Mouse (Mus musculus): ENCODE data around the gene Rfx5.
"Not testable (repeated sequence)": the region's sequence is repeated elsewhere in the genome, so short reads cannot be mapped to it uniquely, and the experiment has no call there.

Rfx5 gene

DNA sequence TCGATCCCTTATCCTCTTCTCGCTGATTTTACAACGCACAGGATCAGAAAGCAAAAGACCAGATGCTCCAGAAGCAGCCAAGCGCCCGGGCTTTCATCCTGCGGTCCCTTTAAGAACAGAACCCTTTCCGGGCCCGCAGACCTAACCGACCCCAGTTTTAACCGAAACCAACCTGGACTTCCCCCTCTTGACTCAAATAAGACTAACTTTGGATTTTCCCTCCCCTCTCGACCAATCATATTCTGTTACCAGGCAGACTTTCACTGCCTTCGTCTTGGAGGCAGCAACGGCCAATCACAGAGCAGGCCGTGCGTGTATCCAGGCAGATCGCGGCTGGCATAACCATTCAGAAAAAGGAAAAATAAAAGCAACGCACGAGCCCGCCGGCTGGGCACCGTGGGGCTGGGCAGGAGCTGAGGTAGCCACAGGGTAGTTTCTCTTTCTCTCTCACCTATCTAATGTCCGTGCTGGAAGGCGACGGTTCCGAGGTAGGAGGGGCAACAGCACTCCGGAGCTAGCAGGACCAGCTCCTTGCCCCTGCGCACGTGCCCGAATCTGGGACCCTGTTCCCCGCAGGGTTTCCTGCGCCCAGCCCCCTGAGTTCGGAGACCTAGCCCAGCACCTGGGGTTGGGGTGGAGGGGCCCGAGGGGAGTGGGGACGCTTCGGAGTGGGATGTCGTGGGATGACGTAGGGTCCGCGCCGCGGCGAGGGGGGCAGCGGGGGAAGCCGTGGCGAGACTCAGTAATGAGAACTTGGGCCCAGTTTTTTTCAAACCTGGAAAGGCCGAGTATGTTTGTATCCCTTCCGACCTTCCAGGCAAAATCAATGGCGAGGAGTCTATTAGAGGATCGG is at the start of gene Rfx5:
Gene Rfx5 (plus strand): TSS at position 312 of the 853 bp plus-strand sequence.
- DNase-seq (ENCODE audit: low read depth, low spot score), result peak; percentile 96

DNA sequence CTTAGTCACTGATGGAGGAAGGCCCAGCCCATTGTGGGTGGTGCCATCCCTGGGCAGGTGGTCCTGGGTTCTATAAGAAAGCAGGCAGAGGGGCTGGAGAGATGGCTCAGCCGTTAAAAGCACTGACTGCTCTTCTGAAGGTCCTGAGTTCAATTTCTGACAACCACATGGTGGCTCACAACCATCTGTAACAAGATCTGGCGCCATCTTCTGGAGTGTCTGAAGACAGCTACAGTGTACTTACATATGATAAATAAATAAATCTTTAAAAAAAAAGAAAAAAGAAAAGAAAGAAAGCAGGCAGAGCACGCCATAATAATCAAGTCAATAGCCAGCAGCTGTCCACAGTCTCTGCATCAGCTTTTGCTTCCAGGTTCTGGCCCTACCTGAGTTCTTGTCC is 49.1 kb upstream of the Rfx5 start:
- not testable (repeated sequence) for DNase-seq (ENCODE audit: low read depth, low spot score)

DNA sequence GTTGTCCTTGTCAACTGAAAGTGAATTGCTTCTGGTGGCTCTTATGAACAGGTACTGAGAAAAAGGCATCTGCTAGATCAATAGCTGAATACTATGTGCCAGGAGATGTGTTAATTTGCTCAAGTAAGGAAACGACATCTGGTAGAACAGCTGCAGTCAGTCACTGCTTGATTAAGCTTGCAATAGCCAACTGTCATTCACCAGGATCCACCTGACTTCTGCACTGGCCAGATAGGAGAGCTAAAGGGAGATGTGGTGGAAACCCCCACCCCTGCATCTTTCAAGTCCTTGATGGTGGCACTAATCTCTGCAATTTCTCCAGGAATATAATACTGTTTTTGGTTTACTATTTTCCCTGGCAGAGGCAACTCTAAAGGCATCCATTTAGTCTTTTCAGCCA is 47.4 kb upstream of the Rfx5 start:
- no peak for DNase-seq (ENCODE audit: low read depth, low spot score)

DNA sequence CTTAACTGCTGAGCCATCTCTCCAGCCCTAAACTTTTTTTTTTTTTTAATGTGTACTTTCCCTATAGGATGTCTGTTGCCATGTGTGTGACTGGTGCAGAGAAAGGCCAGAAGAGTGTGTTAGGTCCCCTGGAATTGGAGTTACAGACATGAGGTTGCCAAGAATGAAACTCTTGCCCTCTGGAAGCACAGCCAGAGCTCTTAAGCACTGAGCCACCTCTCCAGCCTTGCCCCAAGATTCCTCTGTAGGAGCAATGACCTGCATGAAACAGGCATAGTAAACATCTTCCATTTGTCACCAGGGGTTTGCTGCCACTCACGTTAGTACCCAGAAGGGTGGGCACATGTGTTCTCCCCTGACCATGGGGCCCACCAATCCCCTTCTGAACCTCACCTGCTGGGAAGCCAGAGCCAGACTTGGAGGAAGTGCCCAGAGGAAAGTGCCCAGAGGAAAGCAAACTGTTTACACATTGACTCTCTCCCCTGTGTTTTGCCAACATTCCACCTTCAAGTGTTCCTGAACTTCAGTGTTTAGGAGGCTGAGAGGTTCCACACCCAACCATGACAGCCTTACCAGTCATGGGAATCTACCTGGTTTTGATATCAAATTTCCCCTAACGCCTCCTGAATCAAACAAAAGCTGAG is 42.7 kb upstream of the Rfx5 start:
- DNase-seq (ENCODE audit: low read depth, low spot score), result no peak

DNA sequence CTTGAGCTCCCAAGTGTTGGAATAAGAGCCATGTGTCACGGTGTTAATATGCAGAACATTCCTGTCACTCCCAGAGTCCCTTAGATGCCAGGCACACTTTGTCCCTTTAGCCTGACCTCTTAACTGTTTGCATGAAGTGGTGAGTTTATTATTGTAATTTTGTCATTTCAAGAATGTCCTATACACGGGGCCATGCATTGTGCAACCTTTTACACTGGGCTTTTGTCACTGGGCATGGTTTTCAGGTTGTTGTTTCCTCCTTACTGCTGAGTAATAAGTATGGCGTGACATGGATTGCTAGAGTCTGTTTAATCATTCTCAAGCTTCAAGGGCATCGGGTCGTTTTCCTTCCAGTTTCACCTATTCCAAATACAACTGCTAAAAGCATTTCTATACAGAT is 40.1 kb upstream of the Rfx5 start:
- no peak for DNase-seq (ENCODE audit: low read depth, low spot score)

DNA sequence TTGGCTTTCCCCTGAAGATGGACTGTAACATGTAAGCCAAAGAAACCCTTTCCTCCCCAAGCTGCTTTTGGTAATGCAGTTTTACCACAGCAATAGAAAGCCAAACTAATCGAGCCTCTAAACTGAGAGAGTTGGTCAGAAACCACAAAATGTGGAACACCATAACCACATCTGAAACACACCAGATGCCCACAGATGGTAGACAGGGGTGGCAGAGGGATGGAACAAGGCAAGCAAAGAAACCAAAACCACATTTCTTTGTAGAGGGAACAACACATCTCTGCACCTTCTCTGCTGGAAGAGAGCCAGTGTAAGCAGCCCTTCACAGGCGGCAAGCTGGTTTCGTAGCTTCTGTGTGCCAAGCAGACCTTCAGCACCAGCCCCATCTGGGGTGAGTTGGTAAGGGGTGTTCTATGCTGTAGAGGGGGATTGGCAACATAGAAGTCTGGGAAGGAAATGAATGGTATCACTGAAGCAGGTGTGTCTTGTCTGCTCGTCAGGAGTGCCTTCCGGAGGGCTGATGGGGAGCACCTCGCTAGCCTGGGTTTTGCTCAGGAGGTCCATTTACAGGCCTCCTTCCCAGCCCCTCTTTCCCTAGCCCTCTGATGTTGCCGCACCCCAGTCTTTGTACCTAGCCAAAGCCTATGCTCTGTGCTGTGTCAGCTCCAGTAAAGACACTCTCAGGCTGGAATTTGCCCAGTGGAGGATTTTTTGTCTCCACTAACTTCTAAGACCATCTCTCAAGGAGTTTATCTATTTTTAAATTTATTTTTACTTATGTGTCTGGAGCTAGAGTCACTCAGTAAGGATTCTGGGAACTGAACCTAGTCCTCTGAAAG is 37.8 kb upstream of the Rfx5 start:
- DNase-seq (ENCODE audit: low read depth, low spot score), result no peak

DNA sequence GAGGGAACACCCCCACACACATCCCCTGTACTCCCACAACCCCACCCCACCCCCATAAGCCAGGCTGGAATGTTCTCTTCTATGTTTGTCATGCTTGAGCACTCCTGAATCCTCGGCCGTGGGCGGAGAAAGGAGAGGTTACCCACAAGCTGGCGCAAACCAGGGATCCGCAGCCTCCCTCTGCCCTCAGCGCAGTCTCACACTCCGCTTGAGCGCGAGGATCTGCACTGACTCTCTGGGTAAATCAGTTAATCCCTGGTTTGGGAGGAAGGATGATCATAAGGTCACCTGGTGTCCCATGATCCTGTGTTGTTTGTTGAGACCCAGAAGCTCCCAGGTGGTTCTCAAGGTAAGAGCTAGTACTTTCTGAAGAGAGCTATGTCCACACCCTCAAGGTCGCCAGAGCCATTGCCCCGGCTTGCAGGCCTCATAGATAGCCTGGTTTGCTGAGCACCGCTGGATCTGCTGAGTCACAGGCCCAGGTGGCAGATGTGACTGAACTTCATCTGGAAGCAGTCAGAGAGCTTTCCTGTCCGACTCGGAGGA is 36.0 kb upstream of the Rfx5 start:
- DNase-seq (ENCODE audit: low read depth, low spot score), result no peak

DNA sequence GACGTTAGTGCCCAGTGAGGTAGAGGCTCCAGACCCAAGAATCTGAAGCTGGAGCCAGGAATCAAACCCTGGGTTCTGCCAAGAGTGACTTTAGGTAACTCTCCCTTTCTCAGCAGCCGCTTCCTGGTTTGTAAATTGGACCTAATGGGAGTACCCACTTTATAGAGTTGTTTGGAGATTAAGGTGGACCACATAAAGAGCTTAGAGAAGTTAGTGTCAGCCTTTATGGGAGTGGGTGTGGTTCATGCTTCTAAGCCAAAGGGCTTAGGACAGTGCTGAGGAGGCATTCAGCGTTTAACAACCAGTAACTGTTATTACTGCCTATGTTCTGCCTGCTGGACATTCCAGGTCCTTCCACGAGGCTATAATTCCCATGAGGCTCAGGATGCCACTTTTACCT is 35.0 kb upstream of the Rfx5 start:
- DNase-seq (ENCODE audit: low read depth, low spot score), result no peak

DNA sequence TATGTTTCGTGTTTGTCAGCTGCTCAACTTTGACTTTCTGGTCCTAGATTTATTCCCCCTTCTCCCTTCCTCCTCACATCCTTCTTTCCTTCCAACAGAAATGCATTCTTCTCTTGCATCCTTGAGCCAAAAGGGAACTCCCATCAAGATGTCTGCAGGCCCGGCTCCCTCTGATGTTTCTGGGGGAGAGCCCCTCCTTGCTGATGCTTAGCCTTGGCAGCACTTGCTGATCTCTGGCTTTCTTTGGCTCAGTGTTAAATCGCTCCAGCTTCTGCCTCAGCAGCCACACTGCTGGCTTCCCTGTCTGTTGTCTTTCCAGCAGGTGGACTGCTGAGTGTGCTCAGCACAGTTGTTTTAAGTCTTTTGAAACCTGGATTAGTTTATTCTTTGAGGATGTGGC is 32.8 kb upstream of the Rfx5 start:
- DNase-seq (ENCODE audit: low read depth, low spot score), result no peak

DNA sequence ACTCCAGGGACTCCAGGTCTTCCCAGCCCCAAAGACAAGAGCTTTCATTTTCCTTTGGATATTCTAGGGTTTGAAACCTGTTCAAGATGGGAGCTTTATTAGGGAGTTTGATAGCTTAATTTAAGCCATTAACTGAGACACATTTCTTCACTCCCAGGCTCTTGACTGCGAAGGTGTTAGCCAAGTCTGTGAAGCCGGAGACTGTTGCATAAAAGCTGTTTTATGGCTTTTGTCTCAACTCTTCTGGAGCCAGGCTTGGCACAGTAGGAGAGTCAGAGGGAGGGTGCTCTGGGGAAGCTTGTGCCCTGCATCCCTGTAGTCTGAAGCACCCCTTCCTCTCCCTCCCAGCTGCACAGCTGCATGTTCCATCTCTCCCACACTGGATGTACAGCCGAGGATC is 31.5 kb upstream of the Rfx5 start:
- DNase-seq (ENCODE audit: low read depth, low spot score), result no peak

DNA sequence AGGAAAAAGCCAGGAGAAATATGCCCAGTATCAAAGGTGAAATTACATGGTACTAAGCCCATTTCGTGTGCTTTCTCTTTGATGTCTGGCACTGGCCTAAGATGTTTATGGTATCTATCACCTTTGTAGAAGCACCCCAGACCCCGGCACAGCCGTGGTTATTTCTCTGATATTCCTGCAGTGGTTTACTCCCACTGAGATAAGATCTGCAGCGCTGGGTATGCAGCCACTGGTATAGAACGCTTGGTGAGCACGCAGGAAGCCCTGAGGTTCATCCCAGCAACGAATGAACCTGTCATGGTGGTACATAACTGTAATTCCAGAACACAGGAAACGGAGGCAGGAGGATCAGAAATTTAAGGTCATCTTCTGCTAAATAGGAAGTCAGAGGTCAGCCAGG is 29.2 kb upstream of the Rfx5 start:
- no peak for DNase-seq (ENCODE audit: low read depth, low spot score)

DNA sequence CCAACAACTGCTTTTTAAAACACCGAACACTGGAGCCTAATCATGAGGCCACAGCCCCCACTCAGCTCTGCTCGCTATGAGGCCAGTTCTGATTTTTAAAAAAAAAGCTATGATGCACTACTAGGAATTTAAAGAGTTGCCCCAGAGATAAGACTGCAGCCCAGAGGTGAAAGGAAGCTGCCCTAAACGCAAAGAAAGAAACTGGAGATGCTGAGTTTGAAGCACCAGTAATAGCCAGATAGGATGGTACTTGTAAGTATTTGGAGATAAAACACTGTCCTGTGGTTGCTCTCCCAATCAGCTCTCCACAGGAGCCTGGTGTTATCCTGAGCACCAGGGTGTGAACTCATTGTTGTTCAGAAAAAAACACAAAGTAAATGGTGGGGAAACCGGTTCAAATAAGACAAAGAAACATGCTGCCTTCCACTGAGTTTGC is 27.6 kb upstream of the Rfx5 start:
- not testable (repeated sequence) for DNase-seq (ENCODE audit: low read depth, low spot score)

DNA sequence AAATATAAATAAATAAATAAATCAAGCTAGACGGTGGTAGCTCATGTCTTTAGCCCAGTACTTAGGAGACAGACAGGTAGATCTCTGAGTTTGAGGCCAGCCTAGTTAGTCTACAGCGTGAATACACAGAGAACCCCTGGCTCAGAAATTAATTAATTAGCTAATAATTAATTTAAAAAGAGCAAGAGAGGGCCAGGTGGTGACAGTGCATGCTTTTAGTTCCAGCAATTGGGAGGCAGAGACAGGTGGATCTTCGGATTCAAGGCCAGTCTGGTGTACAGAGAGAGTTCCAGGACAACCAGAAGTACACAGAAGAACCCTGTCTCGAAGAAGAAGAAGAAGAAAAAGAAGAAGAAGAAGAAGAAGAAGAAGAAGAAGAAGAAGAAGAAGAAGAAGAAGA is 24.9 kb upstream of the Rfx5 start:
- DNase-seq (ENCODE audit: low read depth, low spot score), result not testable (repeated sequence)

DNA sequence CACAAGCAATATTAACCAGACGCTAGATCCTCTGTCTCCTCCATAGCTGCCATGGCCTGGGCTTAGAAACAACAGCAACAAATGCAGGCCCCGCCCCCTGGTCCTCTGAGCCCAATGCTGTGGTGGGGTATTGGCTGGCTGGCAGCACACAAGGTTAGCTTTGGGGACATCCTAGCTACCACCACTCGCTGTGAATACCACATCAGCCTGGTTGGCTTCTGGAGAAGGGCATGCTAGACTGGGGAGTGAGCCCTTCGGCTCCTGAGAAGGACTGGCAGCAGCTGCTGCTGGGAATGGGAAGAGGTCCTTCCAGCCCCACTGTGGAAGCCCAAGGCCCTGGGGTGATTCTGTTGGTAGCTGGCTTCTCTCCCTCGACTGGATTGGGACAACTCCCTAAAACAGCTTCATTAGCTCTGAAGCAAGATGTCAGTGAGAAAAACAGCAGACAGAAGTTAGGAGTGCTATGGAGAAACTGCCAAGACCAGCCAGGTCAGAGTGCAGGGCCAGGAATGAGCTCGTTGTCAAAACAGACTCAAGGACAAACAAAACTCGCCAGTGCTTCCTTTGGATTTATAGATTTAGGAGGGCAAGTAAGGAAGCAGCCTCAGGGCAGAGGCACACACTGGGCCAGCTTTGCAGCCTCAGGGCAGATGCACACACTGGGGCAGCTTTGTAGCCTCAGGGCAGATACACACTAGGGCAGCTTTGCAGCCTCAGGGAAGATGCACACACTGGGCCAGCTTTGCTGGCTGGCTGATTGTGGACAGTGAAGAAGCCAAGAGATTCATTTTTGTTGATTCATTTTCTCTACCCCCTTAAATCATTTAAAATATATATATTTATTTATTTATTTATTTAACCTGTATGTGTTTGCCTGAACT is 23.2 kb upstream of the Rfx5 start:
- DNase-seq (ENCODE audit: low read depth, low spot score), result not testable (repeated sequence)

DNA sequence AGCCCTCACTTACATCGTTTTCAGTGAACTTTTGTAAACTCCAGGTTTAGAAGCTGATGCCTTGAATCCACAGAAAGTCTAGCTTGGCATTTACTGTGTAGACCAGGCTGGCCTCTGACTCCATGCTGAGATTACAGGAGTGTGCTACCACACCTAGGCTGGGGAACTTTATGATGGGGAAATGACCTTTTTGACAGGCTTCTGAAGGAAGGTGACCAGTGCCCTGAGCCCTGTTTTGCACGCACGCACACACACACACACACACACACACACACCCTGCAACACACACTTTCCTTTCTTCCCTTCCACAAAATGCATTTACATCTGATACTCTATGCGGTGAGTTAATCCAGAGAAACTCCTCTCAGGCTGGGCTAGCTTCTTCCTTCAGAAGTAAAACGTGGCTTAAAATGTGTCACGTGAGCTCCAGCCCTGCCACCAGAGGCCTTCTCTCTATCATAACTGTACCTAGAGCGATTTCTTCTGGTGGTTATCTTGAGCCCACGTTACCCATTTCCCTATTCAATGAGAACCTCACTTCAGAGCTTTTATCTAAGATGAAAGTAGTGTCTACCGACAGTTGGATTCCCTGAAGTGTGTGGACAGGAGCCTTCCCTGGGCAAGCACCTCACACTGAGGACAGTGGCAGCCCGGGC is 22.3 kb upstream of the Rfx5 start:
- not testable (repeated sequence) for DNase-seq (ENCODE audit: low read depth, low spot score)

DNA sequence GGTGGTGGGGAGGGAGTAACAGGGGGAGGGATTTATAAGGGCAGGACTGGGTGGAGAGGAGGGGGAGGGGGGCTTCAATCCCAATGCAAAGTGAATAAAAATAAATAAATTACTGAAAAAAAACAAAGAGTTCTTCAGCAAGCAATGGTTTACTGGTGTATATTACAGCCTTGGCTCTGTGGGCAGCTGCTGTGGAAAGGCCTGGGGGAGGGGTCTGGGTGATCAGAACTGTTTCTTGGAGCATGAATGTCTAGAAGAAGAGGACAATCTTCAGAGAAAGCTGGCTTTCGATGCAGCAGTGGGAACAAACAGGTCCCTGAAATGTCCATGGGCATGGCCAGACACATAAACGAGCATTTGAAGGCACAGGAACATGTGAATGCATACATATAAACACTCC is 21.6 kb upstream of the Rfx5 start:
- DNase-seq (ENCODE audit: low read depth, low spot score), result not testable (repeated sequence)

DNA sequence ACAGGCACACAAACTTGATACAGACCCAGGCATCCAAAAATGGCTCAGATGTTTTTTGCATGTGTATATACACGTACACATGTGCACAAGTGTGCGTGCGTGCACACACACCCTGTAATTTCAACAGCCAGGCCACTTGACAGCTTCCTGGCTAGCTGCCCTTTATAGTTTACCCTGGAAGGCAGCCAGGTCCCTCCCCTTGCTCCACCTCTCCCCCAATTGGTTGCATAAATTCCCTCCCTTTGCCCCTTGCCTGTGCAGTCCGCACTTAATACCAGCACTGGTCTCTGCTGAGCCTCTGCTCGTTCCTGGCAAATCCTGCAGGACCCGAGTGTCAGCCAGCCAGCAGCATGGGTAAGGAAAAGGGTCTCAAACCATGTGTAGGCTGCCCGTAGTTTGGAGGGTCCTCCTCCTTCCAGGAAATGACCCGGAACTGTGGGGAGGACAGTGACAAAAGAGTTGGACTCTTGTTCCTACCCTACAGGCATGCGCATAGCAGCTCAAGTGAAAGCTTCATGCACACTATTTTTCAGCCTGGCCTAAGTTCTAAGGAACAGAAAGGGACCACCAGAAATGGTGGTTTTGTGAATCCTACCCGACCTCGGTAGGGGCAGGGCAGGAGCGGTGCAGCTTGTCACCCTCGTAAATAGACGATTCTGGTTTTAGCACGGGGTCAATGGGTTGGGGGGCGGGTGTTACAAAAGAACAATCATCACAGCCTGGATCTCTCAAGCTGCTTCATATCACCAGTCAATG is 20.9 kb upstream of the Rfx5 start, which contains the start of gene Selenbp1:
Gene Selenbp1 (plus strand): TSS at position 248 of the 756 bp plus-strand sequence.
- peak; percentile 83 for DNase-seq (ENCODE audit: low read depth, low spot score)

DNA sequence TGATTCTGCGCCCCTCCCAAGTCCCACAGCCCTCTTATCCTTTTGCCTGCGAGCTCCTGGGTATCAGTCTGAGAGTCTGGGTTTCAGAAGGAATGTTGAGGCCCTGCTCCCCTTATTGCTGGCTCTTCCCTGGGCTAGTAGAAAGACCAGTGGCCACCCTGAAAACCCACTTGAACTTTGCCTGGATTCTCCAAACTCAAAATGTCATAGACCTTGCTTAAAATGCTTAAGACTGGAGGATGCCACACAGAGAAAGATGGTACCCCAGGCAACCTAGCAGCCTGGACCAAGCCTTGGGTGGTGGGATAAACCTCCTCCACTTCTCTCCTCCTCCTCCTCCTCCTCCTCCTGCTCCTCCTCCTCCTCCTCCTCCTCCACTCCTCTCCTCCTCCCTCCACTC is 20.3 kb upstream of the Rfx5 start:
- not testable (repeated sequence) for DNase-seq (ENCODE audit: low read depth, low spot score)

DNA sequence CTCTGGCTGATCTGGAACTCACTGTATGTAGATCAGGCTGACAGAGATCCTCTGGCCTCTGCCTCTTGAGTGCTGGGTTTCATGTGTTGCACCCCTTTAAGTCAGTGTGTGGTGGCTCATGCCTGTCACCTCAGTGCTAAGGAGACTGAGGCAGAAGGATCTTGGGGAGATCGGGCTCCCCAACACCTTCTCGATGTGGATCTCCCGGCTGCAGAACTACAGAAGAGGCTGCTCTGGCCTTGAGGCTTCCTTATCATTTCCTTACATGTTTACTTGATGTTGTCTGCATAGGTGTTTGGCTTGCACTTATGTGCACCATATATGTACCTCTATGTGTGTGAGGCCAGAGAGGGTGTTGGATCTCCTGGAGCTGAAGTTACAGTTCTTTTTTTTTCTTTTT is 19.3 kb upstream of the Rfx5 start:
- DNase-seq (ENCODE audit: low read depth, low spot score), result not testable (repeated sequence)

DNA sequence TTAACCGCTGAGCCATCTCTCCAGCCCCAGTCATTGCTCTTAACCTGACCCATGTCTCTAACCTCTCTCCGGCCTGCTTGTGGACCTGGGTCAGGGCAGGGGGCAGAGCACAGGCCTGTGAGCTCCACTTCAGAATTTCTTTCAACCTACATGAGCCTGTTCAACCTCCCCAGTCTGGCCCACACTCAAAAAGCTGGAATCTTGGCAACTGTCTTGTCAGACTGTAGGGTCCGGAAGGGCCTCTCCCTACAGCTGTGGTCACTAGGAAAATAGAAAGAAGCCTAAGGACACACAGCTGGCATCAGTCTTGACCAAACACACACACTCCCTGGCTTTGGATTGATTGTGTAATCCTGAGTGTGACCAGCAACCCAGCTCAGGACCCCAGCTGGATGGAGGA is 18.5 kb upstream of the Rfx5 start:
- DNase-seq (ENCODE audit: low read depth, low spot score), result peak; percentile 60

Data from skeletal muscle tissue, adult 2 months (tissue).